Mouse (Mus musculus) forelimb bud, embryonic 11.5 days (tissue): ENCODE results near the gene Hist1h2bf.

Experiments used
- DNase-seq: peaks from one replicate; pipeline ENCODE4 v3.0.0-alpha.2; 2012; ENCODE audit warnings: low read depth, low spot score

The Hist1h2bf gene

GRCm38 (mm10) chr13:23529480-23530165 is 44.4 kb downstream of the Hist1h2bf start:
- DNase-seq, result no peak

- no peak for DNase-seq
Observed at GRCm38 (mm10) chr13:23529005-23529404, 45.0 kb downstream of the Hist1h2bf start.

DNA sequence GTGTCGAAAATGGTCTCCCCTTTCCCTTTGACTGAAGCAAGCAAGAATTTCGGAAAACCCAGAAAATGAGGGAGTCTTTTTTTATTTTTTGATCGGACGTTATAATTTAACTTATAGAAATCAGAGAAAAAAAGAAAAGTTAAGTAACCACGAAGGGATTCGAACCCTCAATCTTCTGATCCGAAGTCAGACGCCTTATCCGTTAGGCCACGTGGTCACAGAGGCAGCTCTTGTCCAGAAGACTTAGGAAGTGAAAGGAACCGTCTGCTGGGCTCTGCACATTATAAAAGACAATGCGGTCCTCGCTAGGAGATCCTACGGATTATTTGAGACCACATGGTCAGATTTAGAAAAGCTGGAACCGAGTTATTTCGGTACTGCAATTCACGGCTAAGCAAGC is 47.7 kb downstream of the Hist1h2bf start:
- DNase-seq, result peak; percentile 93

DNA sequence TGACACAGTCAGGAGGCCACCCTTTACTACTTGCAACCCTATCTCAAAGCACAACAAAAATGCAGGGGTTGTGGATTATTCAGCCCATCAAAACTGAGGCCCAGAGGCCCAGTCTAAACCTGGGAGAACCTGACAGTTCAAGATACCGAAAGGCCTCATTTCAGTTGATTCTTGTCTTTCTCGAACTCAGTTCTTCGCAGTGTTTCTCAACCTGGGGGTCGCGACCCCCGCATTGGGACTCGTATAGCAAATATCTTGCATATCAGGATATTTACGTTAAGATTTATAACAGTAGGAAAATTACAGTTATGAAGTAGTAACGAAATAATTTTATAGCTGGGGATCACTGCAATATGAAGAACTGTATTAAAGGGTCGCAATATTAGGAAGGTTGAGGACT is 48.1 kb downstream of the Hist1h2bf start:
- DNase-seq, result no peak

- peak; percentile 91 for DNase-seq
Observed at GRCm38 (mm10) chr13:23524654-23525053, 49.3 kb downstream of the Hist1h2bf start.

GRCm38 (mm10) chr13:23523976-23524375 is 50.0 kb downstream of the Hist1h2bf start:
- DNase-seq, result no peak
